Mouse (Mus musculus) MEL (cell line): ENCODE measurements around the gene Ap5s1. TPM values are rescaled to one million over a fixed set of nuclear protein-coding genes. Genes with fewer than 3 reads are reported as not detected.
A peak's percentile ranks its signal among the peaks of the same experiment; 100 is the strongest.

Experiments used
- DNase-seq: peaks from one replicate; pipeline ENCODE4 v3.0.0; 2011; ENCODE audit warnings: low read depth, low spot score
- H3K27ac ChIP-seq: 2 replicates; pipeline ENCODE4 v1.5.1; 2012; ENCODE audit warnings: low read depth, mild to moderate bottlenecking, control low read depth, low read length, moderate library complexity; ENCODE audit not compliant: control insufficient read depth
- H3K27me3 ChIP-seq, 2 experiments: fragments of 150-350 bp in 1 of 2; sonication (generic) in 1 of 2; 2 replicates each; pipeline ENCODE4 v1.6.1; 2012; ENCODE audit warnings: low read length in 2 of 2, mild to moderate bottlenecking in 2 of 2, improper control_type of control experiment in 1 of 2, moderate library complexity in 1 of 2; ENCODE audit not compliant: insufficient read depth in 2 of 2, control insufficient read depth in 1 of 2
- H3K36me3 ChIP-seq, 2 experiments: 2 replicates each; pipeline ENCODE4 v1.6.1; 2012 to 2014; ENCODE audit warnings: low read length in 2 of 2, improper control_type of control experiment in 1 of 2, inconsistent platforms in 1 of 2, mild to moderate bottlenecking in 1 of 2; ENCODE audit not compliant: insufficient read depth in 2 of 2, control insufficient read depth in 1 of 2
- H3K4me1 ChIP-seq, 2 experiments: fragments of 150-350 bp in 1 of 2; sonication (generic) in 1 of 2; 2 replicates each; pipeline ENCODE4 v1.6.1; 2012; ENCODE audit warnings: low read length in 2 of 2, improper control_type of control experiment in 1 of 2, mild to moderate bottlenecking in 1 of 2; ENCODE audit not compliant: insufficient read depth in 2 of 2, control insufficient read depth in 1 of 2
- H3K4me3 ChIP-seq, 2 experiments: fragments of 150-350 bp in 1 of 2; sonication (generic) in 1 of 2; 2 replicates each; pipeline ENCODE4 v1.5.1; 2012; ENCODE audit warnings: low read depth in 2 of 2, low read length in 2 of 2, mild to moderate bottlenecking in 2 of 2, moderate library complexity in 2 of 2, control low read depth in 1 of 2, improper control_type of control experiment in 1 of 2; ENCODE audit not compliant: control insufficient read depth in 1 of 2, insufficient read depth in 1 of 2
- H3K79me2 ChIP-seq: 2 replicates; pipeline ENCODE4 v1.6.1; 2012; ENCODE audit warnings: mild to moderate bottlenecking, low read length, moderate library complexity; ENCODE audit not compliant: control insufficient read depth, poor library complexity, insufficient read depth
- H3K9ac ChIP-seq: 2 replicates; pipeline ENCODE4 v1.6.1; 2012; ENCODE audit warnings: low read depth, mild to moderate bottlenecking, control low read depth, low read length, moderate library complexity; ENCODE audit not compliant: control insufficient read depth, poor library complexity, severe bottlenecking
- H3K9me3 ChIP-seq: fragments of 150-350 bp; sonication (generic); replicated peaks from 2 replicates; pipeline ENCODE4 v1.6.1; 2012; ENCODE audit warnings: mild to moderate bottlenecking, low read length, improper control_type of control experiment, moderate library complexity; ENCODE audit not compliant: insufficient read depth
- CHD2 ChIP-seq: IDR thresholded peaks from 2 replicates; pipeline ENCODE4 v1.6.1; 2011; ENCODE audit warnings: low read length, improper control_type of control experiment
- E2F4 ChIP-seq: IDR thresholded peaks from 2 replicates; pipeline ENCODE4 v1.6.1; 2011; ENCODE audit warnings: low read depth, low read length, improper control_type of control experiment, borderline replicate concordance
- ELF1 ChIP-seq: IDR thresholded peaks from 2 replicates; pipeline ENCODE4 v1.6.1; 2014; ENCODE audit warnings: low read depth, mild to moderate bottlenecking, inconsistent platforms, low read length, improper control_type of control experiment, moderate library complexity
- EP300 ChIP-seq, 2 experiments: IDR thresholded peaks; 2 replicates each; pipeline ENCODE4 v1.6.1; 2011; ENCODE audit warnings: improper control_type of control experiment in 2 of 2, low read length in 2 of 2, low read depth in 1 of 2, mild to moderate bottlenecking in 1 of 2
- ETS1 ChIP-seq: IDR thresholded peaks from 2 replicates; pipeline ENCODE4 v1.6.1; 2012; ENCODE audit warnings: low read depth, mild to moderate bottlenecking, inconsistent platforms, low read length, improper control_type of control experiment, moderate library complexity
- GABPA ChIP-seq: IDR thresholded peaks from 2 replicates; pipeline ENCODE4 v1.6.1; 2012; ENCODE audit warnings: low read depth, mild to moderate bottlenecking, inconsistent platforms, low read length, improper control_type of control experiment, moderate library complexity
- HCFC1 ChIP-seq: IDR thresholded peaks from 2 replicates; pipeline ENCODE4 v1.6.1; 2012; ENCODE audit warnings: low read depth, mild to moderate bottlenecking, inconsistent platforms, low read length, improper control_type of control experiment, moderate library complexity
- JUND ChIP-seq: IDR thresholded peaks from 2 replicates; pipeline ENCODE4 v1.6.1; 2011; ENCODE audit warnings: low read depth, mild to moderate bottlenecking, improper control_type of control experiment, low read length
- KAT2A ChIP-seq: conservative IDR thresholded peaks from 2 replicates; pipeline ENCODE4 v1.6.1; 2012; ENCODE audit warnings: low read depth, low read length, improper control_type of control experiment, inconsistent platforms
- MAFK ChIP-seq: IDR thresholded peaks from 2 replicates; pipeline ENCODE4 v1.6.1; 2011; ENCODE audit warnings: low read depth, mild to moderate bottlenecking, low read length, improper control_type of control experiment, borderline replicate concordance
- MAX ChIP-seq: IDR thresholded peaks from 2 replicates; pipeline ENCODE4 v1.6.1; 2011; ENCODE audit warnings: low read length, improper control_type of control experiment
- MAZ ChIP-seq: IDR thresholded peaks from 2 replicates; pipeline ENCODE4 v1.6.1; 2012; ENCODE audit warnings: low read depth, mild to moderate bottlenecking, inconsistent platforms, low read length, improper control_type of control experiment
- MEF2A ChIP-seq: IDR thresholded peaks from 2 replicates; pipeline ENCODE4 v1.6.1; 2014; ENCODE audit warnings: low read depth, mild to moderate bottlenecking, inconsistent platforms, low read length, improper control_type of control experiment; ENCODE audit not compliant: poor library complexity, insufficient replicate concordance, severe bottlenecking; ENCODE audit errors: extremely low read depth
- MXI1 ChIP-seq: IDR thresholded peaks from 2 replicates; pipeline ENCODE4 v1.6.1; 2011; ENCODE audit warnings: mild to moderate bottlenecking, low read depth, low read length, improper control_type of control experiment
- MYB ChIP-seq: IDR thresholded peaks from 2 replicates; pipeline ENCODE4 v1.6.1; 2011; ENCODE audit warnings: mild to moderate bottlenecking, low read depth, low read length, improper control_type of control experiment
- MYC ChIP-seq: IDR thresholded peaks from 2 replicates; pipeline ENCODE4 v1.6.1; 2011; ENCODE audit warnings: low read depth, mild to moderate bottlenecking, low read length, improper control_type of control experiment, moderate library complexity
- NELFE ChIP-seq: IDR thresholded peaks from 2 replicates; pipeline ENCODE4 v1.6.1; 2011; ENCODE audit warnings: low read depth, low read length, improper control_type of control experiment
- POLR2A ChIP-seq, 2 experiments: IDR thresholded peaks; 2 replicates each; pipeline ENCODE4 v1.6.1; 2011 to 2012; ENCODE audit warnings: low read length in 2 of 2, mild to moderate bottlenecking in 2 of 2, control low read depth in 1 of 2, improper control_type of control experiment in 1 of 2, low read depth in 1 of 2, moderate library complexity in 1 of 2; ENCODE audit not compliant: control insufficient read depth in 1 of 2, insufficient read depth in 1 of 2, poor library complexity in 1 of 2
- POLR2AphosphoS5 ChIP-seq: IDR thresholded peaks from 2 replicates; pipeline ENCODE4 v1.6.1; 2012; ENCODE audit warnings: low read depth, borderline replicate concordance, mild to moderate bottlenecking, inconsistent platforms, low read length, moderate library complexity, mixed read lengths
- RAD21 ChIP-seq: IDR thresholded peaks from 2 replicates; pipeline ENCODE4 v1.6.1; 2011; ENCODE audit warnings: mild to moderate bottlenecking, low read depth, low read length, improper control_type of control experiment
- RCOR1 ChIP-seq: IDR thresholded peaks from 2 replicates; pipeline ENCODE4 v1.6.1; 2012; ENCODE audit warnings: low read depth, mild to moderate bottlenecking, inconsistent platforms, low read length, improper control_type of control experiment
- SIN3A ChIP-seq: IDR thresholded peaks from 2 replicates; pipeline ENCODE4 v1.6.1; 2012; ENCODE audit warnings: low read length, improper control_type of control experiment, inconsistent platforms
- TCF12 ChIP-seq: IDR thresholded peaks from 2 replicates; pipeline ENCODE4 v1.6.1; 2014; ENCODE audit warnings: low read depth, mild to moderate bottlenecking, inconsistent platforms, low read length, improper control_type of control experiment, moderate library complexity
- UBTF ChIP-seq: IDR thresholded peaks from 2 replicates; pipeline ENCODE4 v1.6.1; 2012; ENCODE audit warnings: low read depth, mild to moderate bottlenecking, inconsistent platforms, low read length, improper control_type of control experiment, moderate library complexity, borderline replicate concordance; ENCODE audit not compliant: insufficient read depth
- USF1 ChIP-seq: IDR thresholded peaks from 2 replicates; pipeline ENCODE4 v1.6.1; 2014; ENCODE audit warnings: low read depth, mild to moderate bottlenecking, inconsistent platforms, low read length, improper control_type of control experiment, moderate library complexity
- USF2 ChIP-seq, 2 experiments: IDR thresholded peaks; 2 replicates each; pipeline ENCODE4 v1.6.1; 2011 to 2012; ENCODE audit warnings: improper control_type of control experiment in 2 of 2, low read length in 2 of 2, borderline replicate concordance in 1 of 2, inconsistent platforms in 1 of 2, low read depth in 1 of 2, mild to moderate bottlenecking in 1 of 2; ENCODE audit not compliant: insufficient read depth in 1 of 2
- ZC3H11A ChIP-seq: IDR thresholded peaks from 2 replicates; pipeline ENCODE4 v1.6.1; 2012; ENCODE audit warnings: low read depth, mild to moderate bottlenecking, inconsistent platforms, low read length, improper control_type of control experiment
- ZMIZ1 ChIP-seq: IDR thresholded peaks from 2 replicates; pipeline ENCODE4 v1.6.1; 2012; ENCODE audit warnings: low read depth, mild to moderate bottlenecking, inconsistent platforms, low read length, improper control_type of control experiment, moderate library complexity
- ZNF384 ChIP-seq: IDR thresholded peaks from 2 replicates; pipeline ENCODE4 v1.6.1; 2012; ENCODE audit warnings: low read depth, mild to moderate bottlenecking, inconsistent platforms, low read length, improper control_type of control experiment
- polyA plus RNA-seq, 2 experiments: library from polyadenylated mRNA; stranded (reverse) in 1 of 2; unstranded in 1 of 2; fragments of >175 nt in 1 of 2; fragments of >200 nt in 1 of 2; gene quantifications; 2 replicates each; pipeline versions ENCODE4 v1.2.1 to v1.2.4; 2012; ENCODE audit warnings: low replicate concordance in 2 of 2, low read depth in 1 of 2; ENCODE audit not compliant: insufficient read length in 2 of 2, insufficient read depth in 1 of 2, missing spikeins in 1 of 2
- total RNA-seq: library from RNA; depleted of rRNA; stranded (reverse); fragments of 300-350 nt; gene quantifications from 2 replicates; pipeline ENCODE4 v1.2.3, GENCODE M21; 2012

Ap5s1 gene
- total and polyA plus RNA-seq, 3 experiments, result 9.6 to 12.7 TPM; not detected in 1

DNA sequence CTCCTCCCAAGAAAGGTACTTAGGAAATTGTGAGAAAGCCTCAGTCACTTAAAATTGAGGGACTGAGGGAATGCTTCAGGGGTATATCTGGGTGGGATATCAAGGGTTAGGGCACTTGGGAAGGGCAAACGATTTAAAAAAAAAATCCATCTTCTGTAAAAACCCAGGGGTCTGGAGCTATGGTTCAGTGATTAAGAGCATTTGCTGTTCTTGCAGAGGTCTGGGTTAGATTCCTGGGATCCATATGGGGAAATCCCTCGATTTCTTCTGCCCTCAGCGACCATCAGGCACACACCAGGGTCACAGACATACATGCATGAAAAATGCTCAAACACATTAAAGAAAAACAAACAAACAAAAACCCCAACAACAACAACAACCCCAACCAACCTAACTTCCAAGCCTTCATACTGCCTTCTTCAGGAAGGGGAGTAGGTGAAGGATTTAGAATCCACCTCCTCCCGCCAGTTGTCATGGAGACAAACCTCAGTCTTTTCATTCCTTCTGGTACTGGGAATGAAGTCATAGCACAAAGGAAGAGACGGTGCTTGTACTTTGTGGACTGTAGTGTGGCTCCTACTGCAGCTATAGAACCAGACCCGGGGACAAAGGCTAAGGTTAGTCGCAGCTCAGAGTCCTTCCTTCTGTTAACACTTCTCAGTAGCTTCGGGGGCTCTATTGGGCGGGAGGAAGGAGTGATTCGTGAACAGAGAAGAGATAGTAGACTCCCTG, 54.8 kb downstream of the Ap5s1 start:
- H3K9me3 ChIP-seq, result no peaks in the 10 kb centered on the region
- H3K4me3 ChIP-seq, result peak overlapping the region; percentile 68 to 90
- TF ChIP-seq UBTF, result no peak
- TF ChIP-seq MXI1, result peak; percentile 46; the same call in 1 of the 2 replicates
- H3K36me3 ChIP-seq, result peaks cover 0 to 35% of the 10 kb centered on the region in 2 experiments; a peak in 2 of 4 replicates
- peak overlapping the region; percentile 77 for H3K27ac ChIP-seq
- H3K9ac ChIP-seq, result peak overlapping the region; percentile 90
- DNase-seq, result no peak
- peaks cover 26% of the 10 kb centered on the region for H3K79me2 ChIP-seq
- H3K4me1 ChIP-seq, result peaks cover 12 to 40% of the 10 kb centered on the region in 2 experiments
- H3K27me3 ChIP-seq, result no peaks in the 10 kb centered on the region

- DNase-seq, result peak; percentile 98
- Histone ChIP-seq H3K79me2 (peaks cover 26% of the 10 kb centered on the region), H3K27me3 (no peaks in the 10 kb centered on the region), H3K4me3 (peak within 1 kb of the TSS; percentile 77 to 90), H3K9me3 (no peaks in the 10 kb centered on the region), H3K4me1 (peaks cover 12 to 40% of the 10 kb centered on the region in 2 experiments), H3K9ac (peak within 1 kb of the TSS; percentile 98), H3K36me3 (peaks cover 0 to 35% of the 10 kb centered on the region in 2 experiments; a peak in 2 of 4 replicates), H3K27ac (peak within 1 kb of the TSS; percentile 95)
- TF ChIP-seq MYC (no peak), TCF12 (peak; percentile 59; the same call in 1 of the 2 replicates), MXI1 (peak; percentile 38; the same call in 1 of the 2 replicates), MYB (no peak), E2F4 (0 out of 2 replicates have a peak, but pooled peaks have one; percentile 52), HCFC1 (peak; percentile 80), JUND (no peak), KAT2A (no peak; the same call in 1 of the 2 replicates), ZMIZ1 (peak; percentile 88; the same call in 1 of the 2 replicates), MAFK (no peak), MAX (no peak), ZC3H11A (no peak), RCOR1 (no peak), SIN3A (no peak; the same call in 1 of the 2 replicates), EP300 (IDR thresholded peaks at IDR 0.05; ENCODE audit: low read depth in 1 of 2, low read length in 2 of 2) (no peak), ETS1 (no peak), GABPA (no peak), POLR2AphosphoS5 (no peak), ELF1 (no peak), CHD2 (peak; percentile 44; the same call in 1 of the 2 replicates), RAD21 (no peak), NELFE (peak; percentile 91), ZNF384 (no peak), USF2 (IDR thresholded peaks at IDR 0.05; ENCODE audit: borderline replicate concordance in 1 of 2, insufficient read depth in 1 of 2, low read depth in 1 of 2, low read length in 2 of 2) (no peak), USF1 (no peak), POLR2A (IDR thresholded peaks at IDR 0.05; ENCODE audit: control insufficient read depth in 1 of 2, insufficient read depth in 1 of 2, low read depth in 1 of 2, low read length in 2 of 2, poor library complexity in 1 of 2) (peak; percentile 88 to 95), MAZ (0 out of 2 replicates have a peak, but pooled peaks have one; percentile 50), MEF2A (no peak)
These were observed 55.4 kb downstream of the Ap5s1 start, which contains the start of gene Pank2 for GRCm38 (mm10) chr2:131262213-131262672. Gene Pank2, plus strand, starts transcription at chr2:131262495.
